Mouse (Mus musculus) liver, embryonic 16.5 days (tissue): ENCODE results near the gene Zmynd8. TPM values are rescaled to one million over a fixed set of nuclear protein-coding genes. Genes with fewer than 3 reads are reported as not detected.

ENCODE experiments used
- ATAC-seq: fragments of 200-750 bp; cut with Nextera tagmentation; 2 replicates; pipeline ENCODE4 v1.8.0; 2017; ENCODE audit warnings: low read depth, mild to moderate bottlenecking, moderate number of reproducible peaks, moderate library complexity
- H3K27ac ChIP-seq: fragments of 300-500 bp; sonication (generic); 2 replicates; pipeline ENCODE4 v1.5.1; 2014; ENCODE audit warnings: mild to moderate bottlenecking, low read length
- H3K27me3 ChIP-seq: fragments of 300-500 bp; sonication (generic); 2 replicates; pipeline ENCODE4 v1.6.1; 2014; ENCODE audit warnings: low read depth, low read length, mixed read lengths; ENCODE audit not compliant: control insufficient read depth, insufficient read depth
- H3K36me3 ChIP-seq: fragments of 300-500 bp; sonication (generic); 2 replicates; pipeline ENCODE4 v1.6.1; 2014; ENCODE audit warnings: mild to moderate bottlenecking; ENCODE audit not compliant: control insufficient read depth, insufficient read depth
- H3K4me1 ChIP-seq: fragments of 300-500 bp; sonication (generic); 2 replicates; pipeline ENCODE4 v1.6.1; 2014; ENCODE audit warnings: low read depth, low read length, mixed read lengths; ENCODE audit not compliant: control insufficient read depth
- H3K4me2 ChIP-seq: fragments of 300-500 bp; sonication (generic); 2 replicates; pipeline ENCODE4 v1.6.1; 2014; ENCODE audit warnings: low read depth, low read length, mixed read lengths
- H3K4me3 ChIP-seq: fragments of 300-500 bp; sonication (generic); 2 replicates; pipeline ENCODE4 v1.5.1; 2014; ENCODE audit warnings: low read depth, mild to moderate bottlenecking, low read length
- H3K9ac ChIP-seq: fragments of 300-500 bp; sonication (generic); 2 replicates; pipeline ENCODE4 v1.6.1; 2014; ENCODE audit warnings: low read depth, low read length
- H3K9me3 ChIP-seq: fragments of 300-500 bp; sonication (generic); replicated peaks from 2 replicates; pipeline ENCODE4 v1.6.1; 2016; ENCODE audit warnings: low read length; ENCODE audit not compliant: control insufficient read depth
- WGBS: fragments of 180-500 bp; shearing (Covaris S2); extraction: QIAGEN DNeasy Blood & Tissue Kit; methylation state at CpG from one replicate; pipeline ENCODE4 v1.1.7; 2014; ENCODE audit not compliant: insufficient replicate concordance; 5-methylcytosine and 5-hydroxymethylcytosine counted together
- polyA plus RNA-seq: library from polyadenylated mRNA; unstranded; fragments of >200 nt; fragmentation: Nextera tagmentation; extraction: Ambion mirVana; gene quantifications from 2 replicates; pipeline ENCODE4 v1.2.1, GENCODE M21; 2015

Gene Zmynd8
- polyA plus RNA-seq, 1 experiment from 2014 or later = 20.0 TPM

- no peak for ATAC-seq
- H3K9me3 ChIP-seq = no peaks in the 10 kb centered on the region
- no peak overlapping the region for H3K4me2 ChIP-seq
- 75% methylated on average over 20 of the region's 20 CpGs for WGBS
- no peak overlapping the region for H3K9ac ChIP-seq
- H3K36me3 ChIP-seq = peaks cover 2% of the 10 kb centered on the region
- H3K4me1 ChIP-seq = peaks cover 47% of the 10 kb centered on the region
- H3K27me3 ChIP-seq = no peaks in the 10 kb centered on the region
- no peak overlapping the region for H3K27ac ChIP-seq
- no peak overlapping the region for H3K4me3 ChIP-seq
Observed at GRCm38 (mm10) chr2:165860962-165861682, 37.7 kb downstream of the Zmynd8 start.

- peaks cover 54% of the 10 kb centered on the region for H3K4me1 ChIP-seq
- H3K36me3 ChIP-seq = peaks cover 2% of the 10 kb centered on the region
- no peaks in the 10 kb centered on the region for H3K9me3 ChIP-seq
- H3K9ac ChIP-seq = no peak overlapping the region
- no peaks in the 10 kb centered on the region for H3K27me3 ChIP-seq
- ATAC-seq = no peak
- no peak overlapping the region for H3K4me2 ChIP-seq
- 94% methylated on average over 6 of the region's 6 CpGs for WGBS
- H3K4me3 ChIP-seq = no peak overlapping the region
- H3K27ac ChIP-seq = no peak overlapping the region
Observed at GRCm38 (mm10) chr2:165860447-165860846, 38.4 kb downstream of the Zmynd8 start.

- Histone ChIP-seq H3K4me1 (peaks cover 67% of the 10 kb centered on the region), H3K27me3 (no peaks in the 10 kb centered on the region), H3K9me3 (no peaks in the 10 kb centered on the region), H3K27ac (peak overlapping the region; percentile 85), H3K4me2 (peak overlapping the region; percentile 44), H3K36me3 (peaks cover 2% of the 10 kb centered on the region), H3K4me3 (no peak overlapping the region; the same call in 1 of the 2 replicates), H3K9ac (peak overlapping the region; percentile 28; the same call in 1 of the 2 replicates)
- ATAC-seq = no peak
- 26% methylated on average over 12 of the region's 12 CpGs for WGBS
Observed at GRCm38 (mm10) chr2:165858453-165859384, 40.1 kb downstream of the Zmynd8 start.

- peaks cover 69% of the 10 kb centered on the region for H3K4me1 ChIP-seq
- no peaks in the 10 kb centered on the region for H3K27me3 ChIP-seq
- WGBS = 24% methylated on average over 22 of the region's 22 CpGs
- peak overlapping the region; percentile 23; the same call in 1 of the 2 replicates for H3K4me3 ChIP-seq
- peak overlapping the region; percentile 44 for H3K4me2 ChIP-seq
- peak overlapping the region; percentile 28; the same call in 1 of the 2 replicates for H3K9ac ChIP-seq
- H3K27ac ChIP-seq = peak overlapping the region; percentile 85
- 0 out of 2 replicates have a peak, but pooled peaks have one; percentile 11 for ATAC-seq
- no peaks in the 10 kb centered on the region for H3K9me3 ChIP-seq
- H3K36me3 ChIP-seq = peaks cover 2% of the 10 kb centered on the region
Observed at GRCm38 (mm10) chr2:165857841-165858426, 40.9 kb downstream of the Zmynd8 start.

DNA sequence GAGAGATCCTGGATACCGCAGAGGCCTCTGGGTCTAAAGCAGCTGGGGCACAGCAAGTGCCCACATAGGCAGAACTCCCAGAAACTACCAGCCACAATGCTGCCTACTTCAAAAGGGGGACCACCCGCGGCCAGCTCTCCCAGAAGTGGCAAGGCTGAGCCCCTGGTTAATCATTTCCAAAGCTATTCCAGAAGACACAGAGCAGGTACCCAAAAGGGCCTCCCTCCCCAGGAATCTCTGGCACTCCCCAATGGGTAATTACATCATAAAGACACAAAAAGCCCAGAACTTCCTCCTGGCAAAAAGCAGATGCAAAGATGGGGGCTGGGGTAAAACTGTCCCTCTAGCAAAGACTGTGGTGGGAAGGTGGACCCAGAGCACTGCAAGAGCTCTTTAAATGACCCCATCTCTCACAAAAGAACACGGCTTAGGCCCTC is 41.4 kb downstream of the Zmynd8 start:
- 26% methylated on average over 4 of the region's 4 CpGs for WGBS
- Histone ChIP-seq H3K9ac (peak overlapping the region; percentile 28; the same call in 1 of the 2 replicates), H3K9me3 (no peaks in the 10 kb centered on the region), H3K27me3 (no peaks in the 10 kb centered on the region), H3K4me1 (peaks cover 71% of the 10 kb centered on the region), H3K36me3 (peaks cover 2% of the 10 kb centered on the region), H3K4me3 (peak overlapping the region; percentile 23; the same call in 1 of the 2 replicates), H3K4me2 (peak overlapping the region; percentile 44), H3K27ac (peak overlapping the region; percentile 85)
- peak; percentile 33 for ATAC-seq

- 66% methylated on average over 7 of the region's 7 CpGs for WGBS
- H3K27me3 ChIP-seq = no peaks in the 10 kb centered on the region
- no peak for ATAC-seq
- H3K9me3 ChIP-seq = no peaks in the 10 kb centered on the region
- no peak overlapping the region for H3K9ac ChIP-seq
- H3K4me3 ChIP-seq = no peak overlapping the region
- H3K27ac ChIP-seq = peak overlapping the region; percentile 85
- no peak overlapping the region for H3K4me2 ChIP-seq
- peaks cover 71% of the 10 kb centered on the region for H3K4me1 ChIP-seq
- H3K36me3 ChIP-seq = peaks cover 3% of the 10 kb centered on the region
Observed at GRCm38 (mm10) chr2:165856611-165857200, 42.1 kb downstream of the Zmynd8 start.

- Histone ChIP-seq H3K36me3 (peaks cover 7% of the 10 kb centered on the region), H3K9ac (no peak overlapping the region), H3K4me2 (no peak overlapping the region), H3K4me1 (peaks cover 74% of the 10 kb centered on the region), H3K27me3 (no peaks in the 10 kb centered on the region), H3K4me3 (no peak overlapping the region), H3K27ac (peak overlapping the region; percentile 52; the same call in 1 of the 2 replicates), H3K9me3 (no peaks in the 10 kb centered on the region)
- WGBS = 70% methylated on average over 6 of the region's 6 CpGs
- no peak for ATAC-seq
Observed at GRCm38 (mm10) chr2:165855641-165856301, 43.0 kb downstream of the Zmynd8 start.
